Mouse (Mus musculus): Measurements from ENCODE around the gene Denr.

- no peak for TF ChIP-seq CTCF (conservative IDR thresholded peaks at IDR 0.05; ENCODE audit: insufficient read depth, insufficient read length, low read depth, low read length)
- no peak for TF ChIP-seq POLR2A (IDR thresholded peaks at IDR 0.05; ENCODE audit: low read depth, low read length)
Measured at GRCm38 (mm10) chr5:123933556-123933955, 26.6 kb downstream of the Denr start.
